Mouse (Mus musculus): ENCODE results near the gene Nhlrc4. TPM values are rescaled to one million over a fixed set of nuclear protein-coding genes. Genes with fewer than 3 reads are reported as not detected.

Nhlrc4 gene
- polyA plus RNA-seq, 1 experiment from 2014 or later, result not detected

DNA sequence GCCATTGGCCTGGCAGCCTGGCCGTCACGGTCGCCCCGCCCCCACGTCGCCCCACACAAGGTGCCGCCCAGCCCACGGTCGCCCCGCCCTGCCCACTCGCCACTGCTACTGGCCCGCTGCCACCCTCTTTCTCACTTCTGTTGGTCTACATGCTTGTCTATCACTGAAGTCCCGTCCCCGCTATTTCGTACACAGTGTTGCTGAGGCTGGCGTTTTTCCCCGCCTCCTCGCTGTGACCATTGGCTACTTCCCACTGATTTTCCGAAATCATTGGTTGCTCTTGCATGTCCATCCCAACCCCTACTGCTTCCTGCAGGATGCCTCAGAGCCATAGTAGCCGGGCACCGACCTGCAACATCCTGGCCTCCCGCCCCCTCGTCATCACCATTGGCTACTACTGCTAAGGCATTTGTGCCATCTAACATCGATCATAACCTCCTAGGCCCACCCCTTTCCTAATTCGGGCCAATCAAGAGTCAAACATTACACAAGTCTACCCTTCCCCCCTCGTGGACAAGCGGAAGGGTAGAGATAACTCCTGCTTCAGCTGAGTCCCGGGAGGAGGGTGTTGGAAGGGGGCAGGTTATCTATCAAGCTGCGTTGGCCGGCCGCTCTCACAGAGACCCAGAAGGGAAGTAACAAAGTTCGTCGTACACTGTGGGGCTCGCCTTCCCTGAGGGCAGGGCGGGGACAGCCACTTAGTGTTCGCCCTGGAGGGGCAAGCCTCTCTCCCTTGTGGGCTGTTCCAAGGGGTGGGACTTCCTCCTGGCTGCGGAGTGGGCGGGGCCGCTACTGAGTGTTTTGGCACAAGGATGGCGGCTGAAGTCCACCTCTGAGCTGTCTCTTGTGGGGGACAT lies 24.7 kb downstream of the Nhlrc4 start:
- ATAC-seq (ENCODE audit: insufficient read depth), result peak; percentile 99
- Histone ChIP-seq H3K4me3 (ENCODE audit: low read depth, low read length) (peak overlapping the region; percentile 97), H3K27me3 (ENCODE audit: insufficient read depth, low read length) (no peaks in the 10 kb centered on the region), H3K36me3 (ENCODE audit: insufficient read depth) (0 out of 2 replicates have a peak, but pooled peaks cover 4% of the 10 kb centered on the region), H3K4me1 (ENCODE audit: insufficient read depth) (peaks cover 10% of the 10 kb centered on the region; the same call in 1 of the 2 replicates), H3K9ac (peak overlapping the region; percentile 77), H3K4me2 (peak overlapping the region; percentile 59), H3K27ac (ENCODE audit: low read depth) (peak overlapping the region; percentile 75), H3K9me3 (ENCODE audit: low read depth, low read length) (no peaks in the 10 kb centered on the region)
- peak; percentile 100 for DNase-seq
- peak; percentile 1; the same call in 1 of the 2 replicates for TF ChIP-seq CTCF (IDR thresholded peaks at IDR 0.05; ENCODE audit: low read depth)
- under 1% methylated on average over 35 of the region's 40 CpGs for WGBS

DNA sequence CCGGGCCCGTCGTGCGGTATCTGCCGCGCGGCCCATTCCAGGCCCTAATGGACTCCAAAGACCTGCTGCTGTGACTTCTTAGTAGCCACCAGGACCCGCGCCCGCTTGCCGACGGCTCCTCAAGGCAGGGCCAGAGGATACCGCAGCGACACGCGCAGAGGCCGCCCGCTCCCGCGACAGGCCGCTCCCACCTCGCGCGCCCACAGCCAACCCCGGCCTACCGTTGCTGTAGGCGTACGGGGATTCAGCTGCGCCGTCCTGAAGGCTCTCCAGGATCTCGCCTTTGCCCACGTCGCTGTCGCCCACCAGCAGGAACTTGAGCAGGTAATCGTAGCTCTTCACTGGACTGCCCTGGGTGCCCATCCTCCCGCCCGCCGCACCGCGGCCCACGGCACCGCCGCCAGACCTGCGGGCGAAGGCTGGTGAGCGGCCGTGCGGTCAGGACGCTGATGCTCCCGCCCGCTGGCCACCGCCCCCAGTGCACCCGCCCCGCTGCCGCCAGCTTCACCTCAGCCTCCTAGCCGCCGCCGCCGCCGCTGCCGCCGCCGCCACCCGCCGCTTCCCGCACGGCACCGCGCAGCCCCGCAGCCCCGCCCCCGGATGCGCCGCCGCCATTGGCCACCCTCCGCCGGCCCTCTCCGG lies 25.5 kb downstream of the Nhlrc4 start, which contains the start of gene Rab40c:
Gene Rab40c, minus strand, starts transcription at position 584 of the 642 bp plus-strand sequence.
- WGBS, result under 1% methylated on average over 57 of the region's 78 CpGs
- H3K4me2 ChIP-seq, result peak within 1 kb of the TSS; percentile 92
- no peak for TF ChIP-seq CTCF (IDR thresholded peaks at IDR 0.05; ENCODE audit: low read depth)
- ATAC-seq (ENCODE audit: insufficient read depth), result peak; percentile 1
- peak within 1 kb of the TSS; percentile 97 for H3K4me3 ChIP-seq (ENCODE audit: low read depth, low read length)
- peak within 1 kb of the TSS; percentile 77 for H3K9ac ChIP-seq
- H3K9me3 ChIP-seq (ENCODE audit: low read depth, low read length), result no peaks in the 10 kb centered on the region
- H3K36me3 ChIP-seq (ENCODE audit: insufficient read depth), result 0 out of 2 replicates have a peak, but pooled peaks cover 4% of the 10 kb centered on the region
- H3K27me3 ChIP-seq (ENCODE audit: insufficient read depth, low read length), result no peaks in the 10 kb centered on the region
- DNase-seq, result peak; percentile 49
- peaks cover 10% of the 10 kb centered on the region; the same call in 1 of the 2 replicates for H3K4me1 ChIP-seq (ENCODE audit: insufficient read depth)
- peak within 1 kb of the TSS; percentile 75 for H3K27ac ChIP-seq (ENCODE audit: low read depth)

DNA sequence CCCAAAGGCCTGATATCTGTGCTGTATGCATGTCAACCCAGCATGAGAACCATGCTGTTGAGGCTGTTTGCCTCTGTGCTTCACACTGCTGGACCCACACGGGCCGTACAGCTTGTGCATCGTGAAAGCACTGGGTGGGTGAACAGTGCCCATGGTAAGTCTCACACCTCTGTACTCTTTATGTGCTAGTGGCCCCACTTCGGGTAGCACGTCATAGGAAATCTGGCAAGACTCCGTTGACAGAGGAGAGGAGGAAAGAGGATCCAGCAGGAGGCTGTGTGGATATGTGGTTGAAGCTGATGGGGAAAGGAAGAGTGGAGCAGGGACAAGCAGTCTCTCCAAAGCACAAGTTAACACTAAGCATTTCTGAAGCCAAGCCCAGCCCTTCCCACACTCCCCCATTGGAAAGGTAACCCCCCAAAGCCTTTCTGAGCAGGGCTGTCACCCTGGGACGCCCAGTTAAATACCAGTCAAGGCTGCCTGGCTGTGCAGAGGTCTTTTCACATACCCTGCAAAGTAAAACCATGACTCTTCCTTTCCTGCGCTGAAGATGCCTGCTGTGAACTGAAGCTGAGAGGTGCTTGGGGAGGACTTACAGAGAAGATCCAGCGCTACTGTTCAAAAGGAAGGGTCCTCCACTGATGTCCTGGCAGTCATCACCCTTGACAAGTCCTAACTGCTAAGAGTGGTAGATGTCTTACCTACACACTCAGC lies 26.6 kb downstream of the Nhlrc4 start:
- H3K36me3 ChIP-seq (ENCODE audit: insufficient read depth), result 0 out of 2 replicates have a peak, but pooled peaks cover 4% of the 10 kb centered on the region
- H3K4me1 ChIP-seq (ENCODE audit: insufficient read depth), result peaks cover 10% of the 10 kb centered on the region; the same call in 1 of the 2 replicates
- H3K27me3 ChIP-seq (ENCODE audit: insufficient read depth, low read length), result no peaks in the 10 kb centered on the region
- ATAC-seq (ENCODE audit: insufficient read depth), result no peak
- H3K9me3 ChIP-seq (ENCODE audit: low read depth, low read length), result no peaks in the 10 kb centered on the region
- no peak for TF ChIP-seq CTCF (IDR thresholded peaks at IDR 0.05; ENCODE audit: low read depth)
- H3K4me2 ChIP-seq, result peak overlapping the region; percentile 92
- H3K27ac ChIP-seq (ENCODE audit: low read depth), result no peak overlapping the region
- no peak for DNase-seq
- peak overlapping the region; percentile 77 for H3K9ac ChIP-seq
- WGBS, result 79% methylated on average over 9 of the region's 9 CpGs
- H3K4me3 ChIP-seq (ENCODE audit: low read depth, low read length), result peak overlapping the region; percentile 97

DNA sequence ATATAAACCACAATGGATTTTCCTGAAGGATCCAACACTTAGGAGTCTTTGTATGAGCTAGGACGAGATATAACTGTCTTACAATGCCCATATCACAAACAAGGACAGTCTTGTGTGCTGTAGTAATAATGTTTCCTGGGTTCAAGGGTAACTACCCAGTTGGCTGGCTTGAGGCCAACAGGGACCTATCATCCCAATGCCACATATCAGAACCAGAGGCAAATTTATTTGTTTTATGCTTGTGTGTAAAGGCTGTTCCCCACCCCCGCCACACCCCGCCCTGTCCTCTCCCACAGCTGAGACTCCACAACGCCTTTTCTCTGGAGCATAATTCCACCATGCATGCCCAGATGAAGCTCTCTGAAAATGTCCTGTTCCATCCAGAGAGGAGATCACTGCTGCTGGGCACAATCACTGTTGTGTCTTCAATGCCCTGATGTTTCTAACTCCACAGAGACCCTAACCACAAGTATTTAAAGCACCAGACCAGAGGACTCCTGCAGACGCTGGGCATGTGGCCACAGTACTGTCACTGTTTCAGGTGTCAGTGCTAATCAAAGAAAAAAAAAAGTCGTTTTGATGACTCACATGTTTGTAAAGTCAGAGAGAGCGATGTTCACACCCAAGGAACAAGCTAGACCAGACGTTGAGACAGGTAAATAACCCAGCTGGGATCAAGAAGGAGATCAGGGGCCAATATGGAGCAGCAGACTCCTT lies 27.7 kb downstream of the Nhlrc4 start:
- no peak overlapping the region for H3K9ac ChIP-seq
- 76% methylated on average over 8 of the region's 8 CpGs for WGBS
- ATAC-seq (ENCODE audit: insufficient read depth) (no peak), DNase-seq (no peak)
- H3K9me3 ChIP-seq (ENCODE audit: low read depth, low read length), result no peaks in the 10 kb centered on the region
- H3K4me1 ChIP-seq (ENCODE audit: insufficient read depth), result peaks cover 10% of the 10 kb centered on the region; the same call in 1 of the 2 replicates
- H3K27me3 ChIP-seq (ENCODE audit: insufficient read depth, low read length), result no peaks in the 10 kb centered on the region
- no peak overlapping the region; the same call in 1 of the 2 replicates for H3K4me2 ChIP-seq
- 0 out of 2 replicates have a peak, but pooled peaks cover 4% of the 10 kb centered on the region for H3K36me3 ChIP-seq (ENCODE audit: insufficient read depth)
- no peak overlapping the region for H3K27ac ChIP-seq (ENCODE audit: low read depth)
- H3K4me3 ChIP-seq (ENCODE audit: low read depth, low read length), result no peak overlapping the region
- no peak for TF ChIP-seq CTCF (IDR thresholded peaks at IDR 0.05; ENCODE audit: low read depth)

DNA sequence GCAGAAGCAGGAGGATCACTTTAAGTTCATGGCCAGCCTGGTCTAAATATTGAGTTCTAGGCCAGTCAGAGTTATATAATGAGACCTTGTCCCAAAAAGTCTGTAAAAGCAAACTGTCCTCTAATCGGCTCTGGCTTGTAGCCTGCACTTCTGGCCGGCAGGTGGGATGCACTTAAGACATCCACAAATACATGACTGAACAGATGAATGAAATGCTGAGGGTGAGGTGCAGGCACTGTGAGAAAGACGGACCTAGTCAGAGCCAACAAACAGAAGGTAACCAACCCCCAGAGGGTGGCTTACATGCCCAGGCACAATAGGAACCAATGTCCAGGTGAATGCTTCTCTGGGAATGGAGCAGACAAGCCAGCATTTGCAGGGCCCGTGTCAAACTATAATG lies 30.5 kb downstream of the Nhlrc4 start:
- no peaks in the 10 kb centered on the region for H3K27me3 ChIP-seq (ENCODE audit: insufficient read depth, low read length)
- no peak for TF ChIP-seq CTCF (IDR thresholded peaks at IDR 0.05; ENCODE audit: low read depth)
- ATAC-seq (ENCODE audit: insufficient read depth), result no peak
- 0 out of 2 replicates have a peak, but pooled peaks cover 4% of the 10 kb centered on the region for H3K36me3 ChIP-seq (ENCODE audit: insufficient read depth)
- H3K27ac ChIP-seq (ENCODE audit: low read depth), result no peak overlapping the region
- no peak overlapping the region for H3K9ac ChIP-seq
- no peak overlapping the region for H3K4me2 ChIP-seq
- H3K4me3 ChIP-seq (ENCODE audit: low read depth, low read length), result no peak overlapping the region
- DNase-seq, result no peak
- no peaks in the 10 kb centered on the region for H3K9me3 ChIP-seq (ENCODE audit: low read depth, low read length)
- peaks cover 10% of the 10 kb centered on the region; the same call in 1 of the 2 replicates for H3K4me1 ChIP-seq (ENCODE audit: insufficient read depth)
- 75% methylated on average over 4 of the region's 4 CpGs for WGBS

DNA sequence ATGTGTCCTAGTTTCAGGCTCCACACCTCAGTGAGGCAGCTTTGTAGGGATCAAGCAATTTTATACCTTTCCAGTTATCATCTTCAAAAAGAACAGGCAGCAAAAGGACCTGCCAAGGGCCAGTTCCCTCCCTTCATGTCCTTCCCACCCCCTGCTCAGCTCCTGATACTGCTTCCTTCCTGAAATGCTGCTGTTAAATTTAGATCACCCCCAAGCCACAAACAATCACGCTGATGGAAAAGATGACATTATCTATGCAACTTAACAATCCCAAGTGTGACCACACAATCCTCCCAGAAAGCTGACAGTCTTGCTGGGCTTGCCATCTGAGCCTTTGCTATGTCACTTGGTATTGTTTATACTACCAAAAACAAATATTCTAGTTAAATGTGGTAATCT lies 30.9 kb downstream of the Nhlrc4 start:
- Histone ChIP-seq H3K9ac (no peak overlapping the region), H3K4me3 (ENCODE audit: low read depth, low read length) (no peak overlapping the region), H3K4me2 (no peak overlapping the region), H3K4me1 (ENCODE audit: insufficient read depth) (peaks cover 10% of the 10 kb centered on the region; the same call in 1 of the 2 replicates), H3K36me3 (ENCODE audit: insufficient read depth) (0 out of 2 replicates have a peak, but pooled peaks cover 4% of the 10 kb centered on the region), H3K27ac (ENCODE audit: low read depth) (no peak overlapping the region), H3K9me3 (ENCODE audit: low read depth, low read length) (no peaks in the 10 kb centered on the region), H3K27me3 (ENCODE audit: insufficient read depth, low read length) (no peaks in the 10 kb centered on the region)
- ATAC-seq (ENCODE audit: insufficient read depth) (no peak), DNase-seq (peak; percentile 28)
- TF ChIP-seq CTCF (IDR thresholded peaks at IDR 0.05; ENCODE audit: low read depth), result no peak
- 53% methylated on average over 1 of the region's 1 CpGs for WGBS
